Mouse (Mus musculus) MEL (cell line): ENCODE measurements around the gene Dusp6.

Experiments used
- CHD1 ChIP-seq: IDR thresholded peaks from 2 replicates; pipeline ENCODE4 v1.6.1; 2012; ENCODE audit warnings: low read depth, mild to moderate bottlenecking, inconsistent platforms, low read length, improper control_type of control experiment
- ETS1 ChIP-seq: IDR thresholded peaks from 2 replicates; pipeline ENCODE4 v1.6.1; 2012; ENCODE audit warnings: low read depth, mild to moderate bottlenecking, inconsistent platforms, low read length, improper control_type of control experiment, moderate library complexity
- MYB ChIP-seq: IDR thresholded peaks from 2 replicates; pipeline ENCODE4 v1.6.1; 2011; ENCODE audit warnings: mild to moderate bottlenecking, low read depth, low read length, improper control_type of control experiment
- POLR2A ChIP-seq, 2 experiments: IDR thresholded peaks; 2 replicates each; pipeline ENCODE4 v1.6.1; 2011 to 2012; ENCODE audit warnings: low read length in 2 of 2, mild to moderate bottlenecking in 2 of 2, control low read depth in 1 of 2, improper control_type of control experiment in 1 of 2, low read depth in 1 of 2, moderate library complexity in 1 of 2; ENCODE audit not compliant: control insufficient read depth in 1 of 2, insufficient read depth in 1 of 2, poor library complexity in 1 of 2
- RCOR1 ChIP-seq: IDR thresholded peaks from 2 replicates; pipeline ENCODE4 v1.6.1; 2012; ENCODE audit warnings: low read depth, mild to moderate bottlenecking, inconsistent platforms, low read length, improper control_type of control experiment
- UBTF ChIP-seq: IDR thresholded peaks from 2 replicates; pipeline ENCODE4 v1.6.1; 2012; ENCODE audit warnings: low read depth, mild to moderate bottlenecking, inconsistent platforms, low read length, improper control_type of control experiment, moderate library complexity, borderline replicate concordance; ENCODE audit not compliant: insufficient read depth

GRCm38 (mm10) chr10:99269301-99269701, 6.3 kb downstream of the Dusp6 start:
- no peak for TF ChIP-seq MYB
- no peak for TF ChIP-seq POLR2A (IDR thresholded peaks at IDR 0.05; ENCODE audit: control insufficient read depth in 1 of 2, insufficient read depth in 1 of 2, low read depth in 1 of 2, low read length in 2 of 2, poor library complexity in 1 of 2)
- no peak for TF ChIP-seq RCOR1
- TF ChIP-seq CHD1 = no peak
- TF ChIP-seq UBTF = no peak
- no peak for TF ChIP-seq ETS1
